Mouse (Mus musculus) liver, adult 2 months (tissue): ENCODE measurements around the gene Creb3. TPM values are rescaled to one million over a fixed set of nuclear protein-coding genes. Genes with fewer than 3 reads are reported as not detected.

ENCODE experiments used
- DNase-seq: peaks from one replicate; pipeline ENCODE4 v3.0.0-alpha.2; 2011; ENCODE audit warnings: low read depth, low spot score; ENCODE audit errors: extremely low read depth
- H3K27ac ChIP-seq: fragments of 200-500 bp; replicated peaks from 2 replicates; pipeline ENCODE4 v1.5.1; 2012; ENCODE audit warnings: low read depth, mild to moderate bottlenecking, control low read depth, inconsistent platforms, low read length; ENCODE audit not compliant: insufficient read depth
- H3K27me3 ChIP-seq: fragments of 200-500 bp; 2 replicates; pipeline ENCODE4 v1.6.1; 2012; ENCODE audit warnings: mild to moderate bottlenecking, moderate library complexity, low read length, inconsistent platforms; ENCODE audit not compliant: control insufficient read depth, insufficient read depth
- H3K36me3 ChIP-seq: fragments of 200-500 bp; 2 replicates; pipeline ENCODE4 v1.6.1; 2012; ENCODE audit warnings: low read length, inconsistent platforms; ENCODE audit not compliant: control insufficient read depth, insufficient read depth
- H3K4me1 ChIP-seq: fragments of 200-500 bp; 2 replicates; pipeline ENCODE4 v1.6.1; 2011; ENCODE audit warnings: low read length; ENCODE audit not compliant: control insufficient read depth, insufficient read depth
- H3K4me3 ChIP-seq: fragments of 200-500 bp; 2 replicates; pipeline ENCODE4 v1.5.1; 2011; ENCODE audit warnings: low read depth, mild to moderate bottlenecking, control low read depth, low read length, moderate library complexity; ENCODE audit not compliant: insufficient read depth
- H3K79me2 ChIP-seq: fragments of 200-500 bp; 2 replicates; pipeline ENCODE4 v1.6.1; 2012; ENCODE audit warnings: inconsistent platforms, mild to moderate bottlenecking, low read length, moderate library complexity; ENCODE audit not compliant: control insufficient read depth, insufficient read depth
- H3K9ac ChIP-seq: fragments of 200-500 bp; 2 replicates; pipeline ENCODE4 v1.6.1; 2012; ENCODE audit warnings: low read depth, mild to moderate bottlenecking, control low read depth, inconsistent platforms, low read length
- CTCF ChIP-seq: fragments of 200-500 bp; IDR thresholded peaks from 2 replicates; pipeline ENCODE4 v1.5.1; 2011; ENCODE audit warnings: low read depth, low read length, control low read depth
- POLR2A ChIP-seq: fragments of 200-500 bp; IDR thresholded peaks from 2 replicates; pipeline ENCODE4 v1.6.1; 2011; ENCODE audit warnings: low read length, control low read depth; ENCODE audit not compliant: insufficient read depth; ENCODE audit errors: extremely low read depth
- WGBS: fragments of 180-500 bp; shearing (Covaris S2); methylation state at CpG from one replicate; pipeline ENCODE4 v1.1.7; 2018; 5-methylcytosine and 5-hydroxymethylcytosine counted together
- polyA plus RNA-seq: library from polyadenylated mRNA; depleted of rRNA; stranded (reverse); fragments of >200 nt; gene quantifications from 2 replicates; pipeline ENCODE4 v1.2.3, GENCODE M21; 2012
- total RNA-seq: library from RNA; depleted of rRNA; stranded (reverse); fragments of >200 nt; gene quantifications from 2 replicates; pipeline ENCODE4 v1.2.3, GENCODE M21; 2014

The Creb3 gene
- total and polyA plus RNA-seq, 2 experiments, result 41.1 to 62.0 TPM

DNA sequence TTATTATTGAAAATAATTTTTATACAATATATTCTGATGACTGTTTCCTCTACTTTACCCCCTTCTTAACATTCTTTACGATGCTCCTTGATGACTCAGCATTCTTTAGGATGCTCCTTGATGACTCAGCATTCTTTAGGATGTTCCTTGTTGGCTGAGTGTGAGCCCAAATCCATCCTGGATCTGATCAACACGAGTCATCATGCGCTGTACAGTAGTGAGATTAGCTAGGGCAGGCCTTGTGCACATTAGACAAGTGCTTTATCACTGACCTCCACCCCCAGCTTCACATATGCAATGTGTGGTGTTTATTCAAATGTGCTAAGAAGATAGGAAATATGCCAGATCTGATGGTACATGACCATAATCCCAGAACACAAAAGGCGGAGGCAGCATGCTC, 36.1 kb downstream of the Creb3 start:
- TF ChIP-seq POLR2A (no peak), CTCF (no peak)
- no peak overlapping the region for H3K4me3 ChIP-seq
- no peaks in the 10 kb centered on the region for H3K79me2 ChIP-seq
- no peaks in the 10 kb centered on the region for H3K4me1 ChIP-seq
- no peak overlapping the region for H3K27ac ChIP-seq
- no peaks in the 10 kb centered on the region for H3K36me3 ChIP-seq
- DNase-seq, result no peak
- no peaks in the 10 kb centered on the region for H3K27me3 ChIP-seq
- H3K9ac ChIP-seq, result no peak overlapping the region
- WGBS, result 80% methylated on average over 4 of the region's 4 CpGs

DNA sequence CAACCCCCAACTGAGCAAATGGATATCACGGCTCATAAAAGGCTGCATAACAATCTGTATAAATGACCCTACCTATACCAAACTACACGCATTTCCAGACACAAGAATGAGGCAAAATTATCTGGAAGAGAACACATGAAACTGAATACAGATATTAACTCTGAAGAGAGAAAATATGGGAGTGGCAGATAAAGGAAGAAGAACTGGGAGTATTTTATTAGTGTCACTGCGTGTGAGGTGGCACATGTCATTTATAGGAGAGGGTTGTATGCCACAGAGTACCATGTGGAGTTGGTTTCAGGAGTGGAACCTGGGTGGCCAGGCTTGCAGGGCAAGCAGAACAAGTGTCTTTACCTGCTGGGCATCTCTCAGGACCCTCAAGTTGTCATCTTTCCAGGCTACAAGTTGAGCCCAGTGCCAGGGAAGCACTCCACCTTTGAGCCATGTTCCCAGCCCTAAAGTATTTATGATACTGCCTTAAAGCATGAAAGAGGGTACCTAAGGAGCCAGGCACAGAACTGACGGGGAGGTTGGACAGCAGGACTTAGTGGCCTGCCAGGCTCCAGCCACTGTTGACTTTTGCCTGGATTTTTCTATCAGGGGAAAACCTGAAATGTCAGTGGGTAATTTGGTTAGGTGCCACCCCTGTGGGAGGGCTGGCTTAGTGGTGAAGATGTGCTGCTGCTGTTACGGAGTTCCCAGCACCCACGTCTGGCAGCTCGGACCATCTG, 36.7 kb downstream of the Creb3 start:
- H3K9ac ChIP-seq, result no peak overlapping the region
- no peak overlapping the region for H3K27ac ChIP-seq
- H3K79me2 ChIP-seq, result no peaks in the 10 kb centered on the region
- H3K27me3 ChIP-seq, result no peaks in the 10 kb centered on the region
- H3K36me3 ChIP-seq, result no peaks in the 10 kb centered on the region
- 91% methylated on average over 7 of the region's 7 CpGs for WGBS
- no peaks in the 10 kb centered on the region for H3K4me1 ChIP-seq
- no peak overlapping the region for H3K4me3 ChIP-seq
- TF ChIP-seq CTCF, result no peak
- no peak for TF ChIP-seq POLR2A
- DNase-seq, result no peak

DNA sequence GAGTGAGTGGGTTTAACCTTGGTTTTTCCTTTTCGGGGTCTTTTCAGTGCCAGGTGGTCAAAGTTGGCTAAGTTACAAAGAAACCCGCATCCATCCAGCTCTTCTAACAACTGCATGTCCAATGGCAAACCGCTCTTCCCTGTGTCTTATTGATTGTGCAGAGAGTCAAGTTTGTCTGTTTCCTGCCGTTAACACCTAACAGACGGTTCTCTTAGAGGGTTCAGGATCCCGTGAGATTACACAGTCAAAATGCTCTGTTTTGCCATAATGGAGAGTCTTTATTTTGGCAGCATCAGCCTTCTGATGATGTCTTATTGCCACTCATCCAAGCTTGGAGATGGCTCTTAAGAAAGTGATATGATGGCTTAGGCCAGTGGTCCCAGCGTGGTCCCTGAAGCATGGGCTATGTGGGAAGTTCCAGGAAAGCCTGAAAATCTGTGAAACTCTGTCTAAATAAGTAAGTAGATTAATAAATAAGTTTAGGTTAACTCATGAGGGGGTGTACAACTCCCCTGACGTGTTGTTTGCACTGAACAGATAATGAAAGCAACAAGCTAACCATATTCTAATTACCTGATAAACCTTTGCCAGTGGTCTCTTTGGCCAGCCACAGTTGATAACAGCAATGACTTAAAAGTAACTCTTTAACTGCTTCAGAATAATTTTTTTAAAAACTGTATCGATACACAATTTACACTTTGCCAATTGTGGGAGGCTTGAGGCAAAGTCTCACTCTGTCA, 38.2 kb downstream of the Creb3 start:
- H3K27ac ChIP-seq, result no peak overlapping the region

DNA sequence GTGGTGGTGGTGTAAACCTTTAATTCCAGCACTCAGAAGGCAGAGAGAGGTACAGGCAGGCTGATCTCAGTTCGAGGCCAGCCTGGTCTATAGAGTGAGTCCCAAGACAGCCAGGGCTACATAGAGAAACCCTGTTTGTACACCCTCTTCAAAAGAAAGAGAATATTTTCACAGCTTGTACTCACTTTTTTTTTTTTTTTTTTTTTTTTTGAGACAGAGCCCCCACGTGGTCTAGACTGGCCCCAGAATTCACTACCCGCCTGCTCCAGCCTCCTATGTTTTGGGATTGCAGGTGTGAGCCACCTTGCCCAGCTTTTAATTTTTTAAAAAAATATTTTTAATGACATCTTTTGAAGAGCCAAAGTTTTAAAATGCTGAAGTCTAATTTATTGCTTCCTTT, 42.0 kb downstream of the Creb3 start:
- Histone ChIP-seq H3K79me2 (no peaks in the 10 kb centered on the region), H3K27ac (no peak overlapping the region), H3K4me1 (no peaks in the 10 kb centered on the region), H3K36me3 (no peaks in the 10 kb centered on the region), H3K4me3 (no peak overlapping the region), H3K27me3 (no peaks in the 10 kb centered on the region), H3K9ac (no peak overlapping the region)
- no peak for DNase-seq
- 69% methylated on average over 3 of the region's 3 CpGs for WGBS
- TF ChIP-seq POLR2A (no peak), CTCF (no peak)

More for the DNA sequence above, 38.2 kb downstream of the Creb3 start:
- H3K4me1 ChIP-seq, result no peaks in the 10 kb centered on the region
- no peaks in the 10 kb centered on the region for H3K27me3 ChIP-seq
- H3K9ac ChIP-seq, result no peak overlapping the region
- no peaks in the 10 kb centered on the region for H3K36me3 ChIP-seq
- no peak overlapping the region for H3K4me3 ChIP-seq
- no peak for DNase-seq
- H3K79me2 ChIP-seq, result no peaks in the 10 kb centered on the region
- 68% methylated on average over 9 of the region's 9 CpGs for WGBS
- TF ChIP-seq CTCF, result no peak
- TF ChIP-seq POLR2A, result no peak

- Histone ChIP-seq H3K4me1 (no peaks in the 10 kb centered on the region), H3K36me3 (no peaks in the 10 kb centered on the region), H3K79me2 (no peaks in the 10 kb centered on the region), H3K9ac (no peak overlapping the region), H3K4me3 (no peak overlapping the region), H3K27me3 (no peaks in the 10 kb centered on the region), H3K27ac (no peak overlapping the region)
- WGBS, result 63% methylated on average over 9 of the region's 9 CpGs
- TF ChIP-seq POLR2A (no peak), CTCF (no peak)
- no peak for DNase-seq
Measured at GRCm38 (mm10) chr4:43604751-43605685, 42.9 kb downstream of the Creb3 start.
